Mouse (Mus musculus): Measurements from ENCODE around the gene Cdc42ep4. TPM values are rescaled to one million over a fixed set of nuclear protein-coding genes. Genes with fewer than 3 reads are reported as not detected.

Cdc42ep4 gene
- polyA plus RNA-seq, 1 experiment: 9.5 TPM

- TF ChIP-seq POLR2A (IDR thresholded peaks at IDR 0.05; ENCODE audit: borderline replicate concordance, control insufficient read depth, low read depth, low read length) (no peak), CTCF (IDR thresholded peaks at IDR 0.05; ENCODE audit: control insufficient read depth, insufficient read depth, low read length) (peak; percentile 32; the same call in 1 of the 2 replicates)
- 58% methylated on average over 7 of the region's 7 CpGs for WGBS
- H3K4me1 ChIP-seq (ENCODE audit: control insufficient read depth, insufficient read depth, low read length): no peaks in the 10 kb centered on the region
- no peak overlapping the region for H3K4me3 ChIP-seq (replicated peaks; ENCODE audit: control insufficient read depth, low read depth, low read length)
- no peak overlapping the region for H3K27ac ChIP-seq (ENCODE audit: control insufficient read depth, insufficient read depth, low read depth, low read length, poor library complexity)
Observed at GRCm38 (mm10) chr11:113715078-113715674, 36.5 kb downstream of the Cdc42ep4 start.

- no peak overlapping the region for H3K27ac ChIP-seq (ENCODE audit: control insufficient read depth, insufficient read depth, low read depth, low read length, poor library complexity)
Observed at GRCm38 (mm10) chr11:113711061-113711460, 40.6 kb downstream of the Cdc42ep4 start.

GRCm38 (mm10) chr11:113710257-113710777, 41.4 kb downstream of the Cdc42ep4 start:
- H3K4me1 ChIP-seq (ENCODE audit: control insufficient read depth, insufficient read depth, low read length): no peaks in the 10 kb centered on the region
- 16% methylated on average over 10 of the region's 10 CpGs for WGBS
- H3K4me3 ChIP-seq (replicated peaks; ENCODE audit: control insufficient read depth, low read depth, low read length): no peak overlapping the region
- TF ChIP-seq CTCF (IDR thresholded peaks at IDR 0.05; ENCODE audit: control insufficient read depth, insufficient read depth, low read length) (no peak), POLR2A (IDR thresholded peaks at IDR 0.05; ENCODE audit: borderline replicate concordance, control insufficient read depth, low read depth, low read length) (no peak)
- H3K27ac ChIP-seq (ENCODE audit: control insufficient read depth, insufficient read depth, low read depth, low read length, poor library complexity): no peak overlapping the region

More at GRCm38 (mm10) chr11:113711061-113711460, 40.6 kb downstream of the Cdc42ep4 start:
- Histone ChIP-seq H3K4me3 (replicated peaks; ENCODE audit: control insufficient read depth, low read depth, low read length) (no peak overlapping the region), H3K4me1 (ENCODE audit: control insufficient read depth, insufficient read depth, low read length) (no peaks in the 10 kb centered on the region)
- WGBS: 97% methylated on average over 1 of the region's 1 CpGs
- TF ChIP-seq POLR2A (IDR thresholded peaks at IDR 0.05; ENCODE audit: borderline replicate concordance, control insufficient read depth, low read depth, low read length) (no peak), CTCF (IDR thresholded peaks at IDR 0.05; ENCODE audit: control insufficient read depth, insufficient read depth, low read length) (no peak)

GRCm38 (mm10) chr11:113709731-113710256, 41.9 kb downstream of the Cdc42ep4 start, which contains the start of gene Cpsf4l:
Cpsf4l (minus strand) TSS chr11:113710017.
- TF ChIP-seq CTCF (IDR thresholded peaks at IDR 0.05; ENCODE audit: control insufficient read depth, insufficient read depth, low read length) (no peak), POLR2A (IDR thresholded peaks at IDR 0.05; ENCODE audit: borderline replicate concordance, control insufficient read depth, low read depth, low read length) (no peak)
- WGBS: 65% methylated on average over 11 of the region's 11 CpGs
- Histone ChIP-seq H3K4me3 (replicated peaks; ENCODE audit: control insufficient read depth, low read depth, low read length) (no peak within 1 kb of the TSS), H3K4me1 (ENCODE audit: control insufficient read depth, insufficient read depth, low read length) (no peaks in the 10 kb centered on the region), H3K27ac (ENCODE audit: control insufficient read depth, insufficient read depth, low read depth, low read length, poor library complexity) (no peak within 1 kb of the TSS)

- Histone ChIP-seq H3K27ac (ENCODE audit: control insufficient read depth, insufficient read depth, low read depth, low read length, poor library complexity) (no peak overlapping the region), H3K4me3 (replicated peaks; ENCODE audit: control insufficient read depth, low read depth, low read length) (no peak overlapping the region), H3K4me1 (ENCODE audit: control insufficient read depth, insufficient read depth, low read length) (no peaks in the 10 kb centered on the region)
- WGBS: 84% methylated on average over 15 of the region's 15 CpGs
- TF ChIP-seq CTCF (IDR thresholded peaks at IDR 0.05; ENCODE audit: control insufficient read depth, insufficient read depth, low read length) (no peak), POLR2A (IDR thresholded peaks at IDR 0.05; ENCODE audit: borderline replicate concordance, control insufficient read depth, low read depth, low read length) (no peak)
Observed at GRCm38 (mm10) chr11:113709272-113709671, 42.4 kb downstream of the Cdc42ep4 start.

GRCm38 (mm10) chr11:113708629-113709213, 43.0 kb downstream of the Cdc42ep4 start:
- WGBS: 89% methylated on average over 19 of the region's 19 CpGs
- H3K4me3 ChIP-seq (replicated peaks; ENCODE audit: control insufficient read depth, low read depth, low read length): no peak overlapping the region
- H3K4me1 ChIP-seq (ENCODE audit: control insufficient read depth, insufficient read depth, low read length): no peaks in the 10 kb centered on the region
- H3K27ac ChIP-seq (ENCODE audit: control insufficient read depth, insufficient read depth, low read depth, low read length, poor library complexity): no peak overlapping the region
- no peak for TF ChIP-seq CTCF (IDR thresholded peaks at IDR 0.05; ENCODE audit: control insufficient read depth, insufficient read depth, low read length)
- TF ChIP-seq POLR2A (IDR thresholded peaks at IDR 0.05; ENCODE audit: borderline replicate concordance, control insufficient read depth, low read depth, low read length): no peak

- Histone ChIP-seq H3K27ac (ENCODE audit: control insufficient read depth, insufficient read depth, low read depth, low read length, poor library complexity) (no peak overlapping the region), H3K4me1 (ENCODE audit: control insufficient read depth, insufficient read depth, low read length) (no peaks in the 10 kb centered on the region), H3K4me3 (replicated peaks; ENCODE audit: control insufficient read depth, low read depth, low read length) (no peak overlapping the region)
- 56% methylated on average over 15 of the region's 15 CpGs for WGBS
- TF ChIP-seq CTCF (IDR thresholded peaks at IDR 0.05; ENCODE audit: control insufficient read depth, insufficient read depth, low read length) (no peak), POLR2A (IDR thresholded peaks at IDR 0.05; ENCODE audit: borderline replicate concordance, control insufficient read depth, low read depth, low read length) (no peak)
Observed at GRCm38 (mm10) chr11:113705966-113706652, 45.6 kb downstream of the Cdc42ep4 start.

- 31% methylated on average over 5 of the region's 5 CpGs for WGBS
- no peak overlapping the region for H3K27ac ChIP-seq (ENCODE audit: control insufficient read depth, insufficient read depth, low read depth, low read length, poor library complexity)
- H3K4me3 ChIP-seq (replicated peaks; ENCODE audit: control insufficient read depth, low read depth, low read length): no peak overlapping the region
- TF ChIP-seq POLR2A (IDR thresholded peaks at IDR 0.05; ENCODE audit: borderline replicate concordance, control insufficient read depth, low read depth, low read length): no peak
- TF ChIP-seq CTCF (IDR thresholded peaks at IDR 0.05; ENCODE audit: control insufficient read depth, insufficient read depth, low read length): peak; percentile 100
- no peaks in the 10 kb centered on the region for H3K4me1 ChIP-seq (ENCODE audit: control insufficient read depth, insufficient read depth, low read length)
Observed at GRCm38 (mm10) chr11:113703758-113704157, 47.9 kb downstream of the Cdc42ep4 start.

All from bone marrow, adult 2 months (tissue).